Mouse (Mus musculus): ENCODE measurements around the gene Pgls. TPM values are rescaled to one million over a fixed set of nuclear protein-coding genes. Genes with fewer than 3 reads are reported as not detected.

Gene Pgls
- polyA plus RNA-seq, 1 experiment from 2014 or later = 231 TPM

- DNase-seq (ENCODE audit: low spot score) (no peak), ATAC-seq (replicated peaks; ENCODE audit: insufficient number of reproducible peaks, low FRiP score, low TSS enrichment, low read depth) (no peak)
- no peak overlapping the region for H3K4me2 ChIP-seq (ENCODE audit: low read depth, low read length)
- peaks cover 25% of the 10 kb centered on the region for H3K27me3 ChIP-seq (ENCODE audit: control insufficient read depth, insufficient read depth, low read length)
- no peak overlapping the region for H3K9ac ChIP-seq (replicated peaks; ENCODE audit: low read length)
- 75% methylated on average over 6 of the region's 6 CpGs for WGBS
- H3K27ac ChIP-seq (replicated peaks; ENCODE audit: low read depth, low read length) = no peak overlapping the region
- no peaks in the 10 kb centered on the region for H3K36me3 ChIP-seq (replicated peaks; ENCODE audit: control insufficient read depth, insufficient read depth, low read depth, low read length)
- peaks cover 5% of the 10 kb centered on the region; the same call in 1 of the 2 replicates for H3K4me1 ChIP-seq (ENCODE audit: control insufficient read depth, insufficient read depth, low read length)
- no peaks in the 10 kb centered on the region for H3K9me3 ChIP-seq (replicated peaks; ENCODE audit: control insufficient read depth, low read length)
- no peak overlapping the region for H3K4me3 ChIP-seq (ENCODE audit: low read depth, low read length)
These were observed 38.0 kb upstream of the Pgls start for GRCm38 (mm10) chr8:71554001-71554400.

GRCm38 (mm10) chr8:71554644-71555043 is 37.3 kb upstream of the Pgls start:
- Histone ChIP-seq H3K4me3 (ENCODE audit: low read depth, low read length) (no peak overlapping the region), H3K4me1 (ENCODE audit: control insufficient read depth, insufficient read depth, low read length) (peaks cover 6% of the 10 kb centered on the region; the same call in 1 of the 2 replicates), H3K36me3 (replicated peaks; ENCODE audit: control insufficient read depth, insufficient read depth, low read depth, low read length) (no peaks in the 10 kb centered on the region), H3K27ac (replicated peaks; ENCODE audit: low read depth, low read length) (no peak overlapping the region), H3K9me3 (replicated peaks; ENCODE audit: control insufficient read depth, low read length) (no peaks in the 10 kb centered on the region), H3K9ac (replicated peaks; ENCODE audit: low read length) (no peak overlapping the region), H3K4me2 (ENCODE audit: low read depth, low read length) (no peak overlapping the region), H3K27me3 (ENCODE audit: control insufficient read depth, insufficient read depth, low read length) (peaks cover 32% of the 10 kb centered on the region)
- WGBS = 85% methylated on average over 2 of the region's 2 CpGs
- DNase-seq (ENCODE audit: low spot score) = no peak
- no peak for ATAC-seq (replicated peaks; ENCODE audit: insufficient number of reproducible peaks, low FRiP score, low TSS enrichment, low read depth)

- H3K4me3 ChIP-seq (ENCODE audit: low read depth, low read length) = peak within 1 kb of the TSS; percentile 37
- WGBS = 4% methylated on average over 70 of the region's 70 CpGs
- no peaks in the 10 kb centered on the region for H3K36me3 ChIP-seq (replicated peaks; ENCODE audit: control insufficient read depth, insufficient read depth, low read depth, low read length)
- ATAC-seq (replicated peaks; ENCODE audit: insufficient number of reproducible peaks, low FRiP score, low TSS enrichment, low read depth) = no peak
- peak within 1 kb of the TSS; percentile 41; the same call in 1 of the 2 replicates for H3K9ac ChIP-seq (replicated peaks; ENCODE audit: low read length)
- peaks cover 6% of the 10 kb centered on the region; the same call in 1 of the 2 replicates for H3K4me1 ChIP-seq (ENCODE audit: control insufficient read depth, insufficient read depth, low read length)
- H3K9me3 ChIP-seq (replicated peaks; ENCODE audit: control insufficient read depth, low read length) = no peaks in the 10 kb centered on the region
- H3K27me3 ChIP-seq (ENCODE audit: control insufficient read depth, insufficient read depth, low read length) = peaks cover 61% of the 10 kb centered on the region
- no peak for DNase-seq (ENCODE audit: low spot score)
- no peak within 1 kb of the TSS for H3K27ac ChIP-seq (replicated peaks; ENCODE audit: low read depth, low read length)
- H3K4me2 ChIP-seq (ENCODE audit: low read depth, low read length) = peak within 1 kb of the TSS; percentile 57
These were observed 33.7 kb upstream of the Pgls start, which contains the start of gene Tmem221 for GRCm38 (mm10) chr8:71558071-71558957. Gene Tmem221, minus strand, starts transcription at chr8:71558871.

GRCm38 (mm10) chr8:71558958-71559690 is 32.9 kb upstream of the Pgls start:
- 0 out of 2 replicates have a peak overlapping the region, but pooled peaks have one; percentile 41 for H3K9ac ChIP-seq (replicated peaks; ENCODE audit: low read length)
- 2% methylated on average over 24 of the region's 24 CpGs for WGBS

GRCm38 (mm10) chr8:71560071-71560470 is 31.9 kb upstream of the Pgls start:
- WGBS = 78% methylated on average over 3 of the region's 3 CpGs
- H3K27me3 ChIP-seq (ENCODE audit: control insufficient read depth, insufficient read depth, low read length) = peaks cover 61% of the 10 kb centered on the region
- no peaks in the 10 kb centered on the region for H3K36me3 ChIP-seq (replicated peaks; ENCODE audit: control insufficient read depth, insufficient read depth, low read depth, low read length)
- H3K9ac ChIP-seq (replicated peaks; ENCODE audit: low read length) = no peak overlapping the region
- ATAC-seq (replicated peaks; ENCODE audit: insufficient number of reproducible peaks, low FRiP score, low TSS enrichment, low read depth) (no peak), DNase-seq (ENCODE audit: low spot score) (no peak)
- no peak overlapping the region for H3K4me3 ChIP-seq (ENCODE audit: low read depth, low read length)
- no peak overlapping the region for H3K27ac ChIP-seq (replicated peaks; ENCODE audit: low read depth, low read length)
- H3K9me3 ChIP-seq (replicated peaks; ENCODE audit: control insufficient read depth, low read length) = peaks cover 3% of the 10 kb centered on the region
- peaks cover 6% of the 10 kb centered on the region; the same call in 1 of the 2 replicates for H3K4me1 ChIP-seq (ENCODE audit: control insufficient read depth, insufficient read depth, low read length)
- no peak overlapping the region for H3K4me2 ChIP-seq (ENCODE audit: low read depth, low read length)

More at GRCm38 (mm10) chr8:71558958-71559690, 32.9 kb upstream of the Pgls start:
- H3K27me3 ChIP-seq (ENCODE audit: control insufficient read depth, insufficient read depth, low read length) = peaks cover 61% of the 10 kb centered on the region
- ATAC-seq (replicated peaks; ENCODE audit: insufficient number of reproducible peaks, low FRiP score, low TSS enrichment, low read depth) (0 out of 2 replicates have a peak, but pooled peaks have one; percentile 22), DNase-seq (ENCODE audit: low spot score) (peak; percentile 85)
- H3K27ac ChIP-seq (replicated peaks; ENCODE audit: low read depth, low read length) = no peak overlapping the region
- H3K36me3 ChIP-seq (replicated peaks; ENCODE audit: control insufficient read depth, insufficient read depth, low read depth, low read length) = no peaks in the 10 kb centered on the region
- peaks cover 6% of the 10 kb centered on the region; the same call in 1 of the 2 replicates for H3K4me1 ChIP-seq (ENCODE audit: control insufficient read depth, insufficient read depth, low read length)
- peaks cover 2% of the 10 kb centered on the region for H3K9me3 ChIP-seq (replicated peaks; ENCODE audit: control insufficient read depth, low read length)
- peak overlapping the region; percentile 57 for H3K4me2 ChIP-seq (ENCODE audit: low read depth, low read length)
- peak overlapping the region; percentile 37 for H3K4me3 ChIP-seq (ENCODE audit: low read depth, low read length)

GRCm38 (mm10) chr8:71560765-71561164 is 31.2 kb upstream of the Pgls start:
- ATAC-seq (replicated peaks; ENCODE audit: insufficient number of reproducible peaks, low FRiP score, low TSS enrichment, low read depth) (no peak), DNase-seq (ENCODE audit: low spot score) (no peak)
- Histone ChIP-seq H3K4me2 (ENCODE audit: low read depth, low read length) (no peak overlapping the region), H3K4me3 (ENCODE audit: low read depth, low read length) (no peak overlapping the region), H3K27ac (replicated peaks; ENCODE audit: low read depth, low read length) (no peak overlapping the region), H3K9ac (replicated peaks; ENCODE audit: low read length) (no peak overlapping the region), H3K27me3 (ENCODE audit: control insufficient read depth, insufficient read depth, low read length) (peaks cover 61% of the 10 kb centered on the region), H3K9me3 (replicated peaks; ENCODE audit: control insufficient read depth, low read length) (peaks cover 3% of the 10 kb centered on the region), H3K4me1 (ENCODE audit: control insufficient read depth, insufficient read depth, low read length) (peaks cover 6% of the 10 kb centered on the region; the same call in 1 of the 2 replicates), H3K36me3 (replicated peaks; ENCODE audit: control insufficient read depth, insufficient read depth, low read depth, low read length) (no peaks in the 10 kb centered on the region)
- WGBS = 81% methylated on average over 5 of the region's 5 CpGs

- Histone ChIP-seq H3K4me1 (ENCODE audit: control insufficient read depth, insufficient read depth, low read length) (peaks cover 6% of the 10 kb centered on the region; the same call in 1 of the 2 replicates), H3K4me3 (ENCODE audit: low read depth, low read length) (no peak overlapping the region), H3K27me3 (ENCODE audit: control insufficient read depth, insufficient read depth, low read length) (peaks cover 61% of the 10 kb centered on the region), H3K9me3 (replicated peaks; ENCODE audit: control insufficient read depth, low read length) (peaks cover 3% of the 10 kb centered on the region), H3K9ac (replicated peaks; ENCODE audit: low read length) (no peak overlapping the region), H3K27ac (replicated peaks; ENCODE audit: low read depth, low read length) (no peak overlapping the region), H3K36me3 (replicated peaks; ENCODE audit: control insufficient read depth, insufficient read depth, low read depth, low read length) (no peaks in the 10 kb centered on the region), H3K4me2 (ENCODE audit: low read depth, low read length) (no peak overlapping the region)
- ATAC-seq (replicated peaks; ENCODE audit: insufficient number of reproducible peaks, low FRiP score, low TSS enrichment, low read depth) (no peak), DNase-seq (ENCODE audit: low spot score) (peak; percentile 81)
- 2% methylated on average over 15 of the region's 15 CpGs for WGBS
These were observed 30.6 kb upstream of the Pgls start for GRCm38 (mm10) chr8:71561401-71561800.
